In genomic region chr4:116708791-116709390, GRCm38 (mm10) we compare ENCODE assay signal across 8 mouse cellular contexts. TPM values are rescaled to one million over a fixed set of nuclear protein-coding genes. Genes with fewer than 3 reads are reported as not detected.
DNase-seq lines count a peak whose midpoint lies in the region; ATAC-seq and TF ChIP-seq lines count a peak whose summit lies in the region.

No protein-coding gene starts in this region.

- no peaks in the 10 kb centered on the region for H3K27me3 ChIP-seq in testis, adult 2 months (ENCODE audit: control insufficient read depth, insufficient read depth, low read length)
- no peaks in the 10 kb centered on the region for H3K27me3 ChIP-seq in limb, embryonic 10.5 days (ENCODE audit: low read depth, poor library complexity, severe bottlenecking)
- no peaks in the 10 kb centered on the region for H3K27me3 ChIP-seq in neural tube, embryonic 13.5 days

- H3K4me3 ChIP-seq in testis, adult 2 months (ENCODE audit: control insufficient read depth, low read depth, low read length) = peak overlapping the region; percentile 100
- H3K4me3 ChIP-seq in limb, embryonic 10.5 days = peak overlapping the region; percentile 65
- H3K4me3 ChIP-seq in neural tube, embryonic 13.5 days = peak overlapping the region; percentile 54

- TF ChIP-seq CTCF in testis, adult 2 months (IDR thresholded peaks at IDR 0.05; ENCODE audit: control insufficient read depth, insufficient read depth, insufficient replicate concordance, low read depth, low read length) = no peak

- peak overlapping the region; percentile 99 for H3K27ac ChIP-seq in testis, adult 2 months (ENCODE audit: control insufficient read depth, insufficient read depth, low read depth, low read length)
- H3K27ac ChIP-seq in limb, embryonic 10.5 days = peak overlapping the region; percentile 78
- H3K27ac ChIP-seq in neural tube, embryonic 13.5 days (replicated peaks) = no peak overlapping the region

- H3K9ac ChIP-seq in neural tube, embryonic 13.5 days = peak overlapping the region; percentile 64

- peaks cover 1% of the 10 kb centered on the region for H3K36me3 ChIP-seq in testis, adult 2 months (ENCODE audit: control insufficient read depth, insufficient read depth, low read length)
- peaks cover 24% of the 10 kb centered on the region for H3K36me3 ChIP-seq in limb, embryonic 10.5 days
- no peaks in the 10 kb centered on the region for H3K36me3 ChIP-seq in neural tube, embryonic 13.5 days

- DNase-seq in cerebellum, adult 9-10 months = peak; percentile 59
- DNase-seq in cerebellum, adult 11 months = no peak
- no peak for DNase-seq in testis, postnatal 14 days (ENCODE audit: low spot score)
- peak; percentile 35 for DNase-seq in limb, embryonic 10.5 days (ENCODE audit: low spot score)
- no peak for DNase-seq in adrenal gland, adult 8-10 months
- no peak for DNase-seq in urinary bladder, postnatal 25 days (ENCODE audit: low spot score)

- H3K4me1 ChIP-seq in testis, adult 2 months (ENCODE audit: control insufficient read depth, insufficient read depth, low read length) = no peaks in the 10 kb centered on the region
- peaks cover 16% of the 10 kb centered on the region for H3K4me1 ChIP-seq in limb, embryonic 10.5 days
- peaks cover 17% of the 10 kb centered on the region for H3K4me1 ChIP-seq in neural tube, embryonic 13.5 days (replicated peaks)

- 7% methylated on average over 9 of the region's 9 CpGs for WGBS in limb, embryonic 10.5 days
- 6% methylated on average over 9 of the region's 9 CpGs for WGBS in neural tube, embryonic 13.5 days

- no peak; the same call in none of the 2 replicates for ATAC-seq in neural tube, embryonic 13.5 days (ENCODE audit: low read depth)

- no peak for TF ChIP-seq POLR2A in testis, adult 2 months (IDR thresholded peaks at IDR 0.05; ENCODE audit: control insufficient read depth, low read depth, low read length)

- H3K9me3 ChIP-seq in limb, embryonic 10.5 days (replicated peaks) = no peaks in the 10 kb centered on the region
- H3K9me3 ChIP-seq in neural tube, embryonic 13.5 days = no peaks in the 10 kb centered on the region

- peak overlapping the region; percentile 70 for H3K4me2 ChIP-seq in neural tube, embryonic 13.5 days

RNA-seq across cellular contexts. Expression of gene Ccdc163, which starts 0.6 kb away (rescaled TPM):
- polyA plus RNA-seq in testis, adult 2 months (2012; rRNA removed) = 185 and 214 TPM in 2 replicates
- polyA plus RNA-seq in limb, embryonic 10.5 days (2016; fragmentation: Nextera tagmentation; extraction: Ambion mirVana) = 34.0 and 36.3 TPM in 2 replicates
- 12.0 TPM in 2 replicates for polyA plus RNA-seq in neural tube, embryonic 13.5 days (2015; fragmentation: Nextera tagmentation; extraction: Ambion mirVana)
- 10 to 100 TPM; 17.2 to 34.6 (median 20.9) TPM for total RNA-seq in adrenal gland, adult 8-10 months (2022)

RNA-seq across cellular contexts. Expression of gene Mmachc, which starts 0.7 kb away (rescaled TPM):
- polyA plus RNA-seq in testis, adult 2 months (2012; rRNA removed) = 24.9 and 26.8 TPM in 2 replicates
- 36.6 and 38.7 TPM in 2 replicates for polyA plus RNA-seq in limb, embryonic 10.5 days (2016; fragmentation: Nextera tagmentation; extraction: Ambion mirVana)
- 24.7 and 26.3 TPM in 2 replicates for polyA plus RNA-seq in neural tube, embryonic 13.5 days (2015; fragmentation: Nextera tagmentation; extraction: Ambion mirVana)
- total RNA-seq in adrenal gland, adult 8-10 months (2022) = 10 to 100 TPM; 29.5 to 35.2 (median 31.7) TPM

RNA-seq across cellular contexts. Expression of gene Tesk2, which starts 11.9 kb away (rescaled TPM):
- 33.0 and 35.0 TPM in 2 replicates for polyA plus RNA-seq in testis, adult 2 months (2012; rRNA removed)
- polyA plus RNA-seq in limb, embryonic 10.5 days (2016; fragmentation: Nextera tagmentation; extraction: Ambion mirVana) = 8.0 and 13.6 TPM in 2 replicates
- 3.0 and 4.0 TPM in 2 replicates for polyA plus RNA-seq in neural tube, embryonic 13.5 days (2015; fragmentation: Nextera tagmentation; extraction: Ambion mirVana)
- 1 to 10 TPM; 4.9 to 6.8 (median 6.7) TPM for total RNA-seq in adrenal gland, adult 8-10 months (2022)

RNA-seq across cellular contexts. Expression of gene Prdx1, which starts 23.5 kb away (rescaled TPM):
- 62.2 and 77.9 TPM in 2 replicates for polyA plus RNA-seq in testis, adult 2 months (2012; rRNA removed)
- 1,278 and 1,447 TPM in 2 replicates for polyA plus RNA-seq in limb, embryonic 10.5 days (2016; fragmentation: Nextera tagmentation; extraction: Ambion mirVana)
- 505 and 512 TPM in 2 replicates for polyA plus RNA-seq in neural tube, embryonic 13.5 days (2015; fragmentation: Nextera tagmentation; extraction: Ambion mirVana)
- total RNA-seq in adrenal gland, adult 8-10 months (2022) = 100 to 1,000 TPM; 514 to 868 (median 646) TPM

RNA-seq across cellular contexts. Expression of gene Akr1a1, which starts 57.4 kb away (rescaled TPM):
- 103 and 109 TPM in 2 replicates for polyA plus RNA-seq in testis, adult 2 months (2012; rRNA removed)
- polyA plus RNA-seq in limb, embryonic 10.5 days (2016; fragmentation: Nextera tagmentation; extraction: Ambion mirVana) = 694 and 733 TPM in 2 replicates
- polyA plus RNA-seq in neural tube, embryonic 13.5 days (2015; fragmentation: Nextera tagmentation; extraction: Ambion mirVana) = 689 and 718 TPM in 2 replicates
- total RNA-seq in adrenal gland, adult 8-10 months (2022) = 1,000 to 10,000 TPM in 1 of 4 experiments, 100 to 1,000 TPM in 3; 829 to 1,005 (median 899) TPM

Comparison
In these comparisons a context has a peak if more than half of its experiments do, and no peak if none do; other contexts are left out.
1. DNase-seq: peak in cerebellum, adult 9-10 months (single experiment) and limb, embryonic 10.5 days (single experiment); none in cerebellum, adult 11 months (single experiment), testis, postnatal 14 days (single experiment), adrenal gland, adult 8-10 months (single experiment) and urinary bladder, postnatal 25 days (single experiment).
2. Peak in every context shown above with its lines, with median percentiles within 50 percentile points of each other: H3K4me3 ChIP-seq.